Mouse (Mus musculus) CH12.LX (cell line): ENCODE data around the gene Sdf4. TPM values are rescaled to one million over a fixed set of nuclear protein-coding genes. Genes with fewer than 3 reads are reported as not detected.

Source experiments
- DNase-seq: peaks from one replicate; pipeline ENCODE4 v3.0.0-alpha.2; 2013; ENCODE audit errors: extremely low read depth
- H3K27ac ChIP-seq: 2 replicates; pipeline ENCODE4 v1.5.1; 2012; ENCODE audit warnings: low read depth, mild to moderate bottlenecking, control low read depth, moderate library complexity; ENCODE audit not compliant: insufficient read depth
- H3K27me3 ChIP-seq: replicated peaks from 2 replicates; pipeline ENCODE3; 2012; ENCODE audit warnings: inconsistent platforms
- H3K36me3 ChIP-seq, 2 experiments: replicated peaks in 1 of 2; 2 replicates each; pipeline versions ENCODE3 to v1.6.1; 2012; ENCODE audit warnings: inconsistent platforms in 1 of 2, low read length in 1 of 2, mild to moderate bottlenecking in 1 of 2, mixed read lengths in 1 of 2, moderate library complexity in 1 of 2; ENCODE audit not compliant: control insufficient read depth in 1 of 2, insufficient read depth in 1 of 2
- H3K4me1 ChIP-seq, 2 experiments: 2 replicates each; pipeline ENCODE4 v1.6.1; 2012; ENCODE audit warnings: inconsistent platforms in 1 of 2, moderate library complexity in 1 of 2; ENCODE audit not compliant: insufficient read depth in 2 of 2, control insufficient read depth in 1 of 2
- H3K4me2 ChIP-seq: 2 replicates; pipeline ENCODE4 v1.6.1; 2012; ENCODE audit warnings: low read depth, mild to moderate bottlenecking, control low read depth; ENCODE audit not compliant: poor library complexity, insufficient read depth, severe bottlenecking
- H3K4me3 ChIP-seq, 3 experiments: fragments of 150-350 bp in 1 of 3; sonication (generic) in 1 of 3; replicated peaks in 1 of 3; 2 replicates each; pipeline versions ENCODE3 to v1.5.1; 2011 to 2012; ENCODE audit warnings: low read depth in 2 of 3, low read length in 2 of 3, mild to moderate bottlenecking in 2 of 3, moderate library complexity in 2 of 3, control low read depth in 1 of 3, improper control_type of control experiment in 1 of 3, inconsistent platforms in 1 of 3, mixed read lengths in 1 of 3; ENCODE audit not compliant: poor library complexity in 1 of 3
- H3K79me2 ChIP-seq: replicated peaks from 2 replicates; pipeline ENCODE4 v1.6.1; 2012; ENCODE audit warnings: mild to moderate bottlenecking, moderate library complexity; ENCODE audit not compliant: control insufficient read depth, poor library complexity, insufficient read depth, severe bottlenecking; ENCODE audit errors: extremely low read depth
- H3K9ac ChIP-seq: 2 replicates; pipeline ENCODE4 v1.6.1; 2012; ENCODE audit warnings: low read depth, mild to moderate bottlenecking, control low read depth, moderate library complexity; ENCODE audit not compliant: insufficient read depth
- H3K9me3 ChIP-seq: replicated peaks from 2 replicates; pipeline ENCODE3; 2012; ENCODE audit warnings: low read length, inconsistent platforms, mixed read lengths
- BHLHE40 ChIP-seq: IDR thresholded peaks from 2 replicates; pipeline ENCODE4 v1.6.1; 2011; ENCODE audit warnings: mild to moderate bottlenecking, low read depth, low read length, improper control_type of control experiment
- CHD1 ChIP-seq: IDR thresholded peaks from 2 replicates; pipeline ENCODE4 v1.6.1; 2012; ENCODE audit warnings: low read depth, low read length, improper control_type of control experiment, inconsistent platforms
- CHD2 ChIP-seq: IDR thresholded peaks from 2 replicates; pipeline ENCODE4 v1.6.1; 2011; ENCODE audit warnings: low read length, improper control_type of control experiment
- CTCF ChIP-seq, 2 experiments: IDR thresholded peaks in 1 of 2; conservative IDR thresholded peaks in 1 of 2; 2 replicates each; pipeline ENCODE4 v1.5.1; 2011 to 2012; ENCODE audit warnings: low read depth in 2 of 2, low read length in 2 of 2, improper control_type of control experiment in 1 of 2, inconsistent platforms in 1 of 2, mild to moderate bottlenecking in 1 of 2, moderate library complexity in 1 of 2
- E2F4 ChIP-seq: IDR thresholded peaks from 2 replicates; pipeline ENCODE4 v1.6.1; 2011; ENCODE audit warnings: low read depth, low read length, improper control_type of control experiment; ENCODE audit not compliant: insufficient replicate concordance
- HCFC1 ChIP-seq: IDR thresholded peaks from 2 replicates; pipeline ENCODE4 v1.6.1; 2012; ENCODE audit warnings: low read depth, mild to moderate bottlenecking, inconsistent platforms, low read length, improper control_type of control experiment
- IRF4 ChIP-seq: IDR thresholded peaks from 2 replicates; pipeline ENCODE4 v1.6.1; 2014; ENCODE audit warnings: low read depth, mild to moderate bottlenecking, inconsistent platforms, low read length, improper control_type of control experiment
- JUND ChIP-seq: conservative IDR thresholded peaks from 2 replicates; pipeline ENCODE4 v1.6.1; 2011; ENCODE audit warnings: low read depth, low read length, improper control_type of control experiment
- MXI1 ChIP-seq: IDR thresholded peaks from 2 replicates; pipeline ENCODE4 v1.6.1; 2011; ENCODE audit warnings: mild to moderate bottlenecking, low read depth, low read length, improper control_type of control experiment
- MYC ChIP-seq: IDR thresholded peaks from 2 replicates; pipeline ENCODE4 v1.6.1; 2011; ENCODE audit warnings: low read depth, mild to moderate bottlenecking, improper control_type of control experiment, low read length
- PAX5 ChIP-seq: IDR thresholded peaks from 2 replicates; pipeline ENCODE4 v1.6.1; 2012; ENCODE audit warnings: low read length, inconsistent platforms, mixed read lengths
- POLR2A ChIP-seq: IDR thresholded peaks from 2 replicates; pipeline ENCODE4 v1.6.1; 2011; ENCODE audit warnings: low read depth, mild to moderate bottlenecking, improper control_type of control experiment, low read length
- POLR2AphosphoS2 ChIP-seq: IDR thresholded peaks from 2 replicates; pipeline ENCODE4 v1.6.1; 2011; ENCODE audit warnings: low read depth, low read length, improper control_type of control experiment
- TBP ChIP-seq: conservative IDR thresholded peaks from 2 replicates; pipeline ENCODE4 v1.6.1; 2011; ENCODE audit warnings: low read depth, low read length, improper control_type of control experiment
- TCF12 ChIP-seq: IDR thresholded peaks from 2 replicates; pipeline ENCODE4 v1.6.1; 2014; ENCODE audit warnings: low read depth, mild to moderate bottlenecking, inconsistent platforms, low read length, improper control_type of control experiment
- ZMIZ1 ChIP-seq: IDR thresholded peaks from 2 replicates; pipeline ENCODE4 v1.6.1; 2012; ENCODE audit warnings: low read depth, mild to moderate bottlenecking, inconsistent platforms, low read length, improper control_type of control experiment
- dilution Hi-C: fragments of 300-500 bp; cut with MboI; formaldehyde crosslinking; loops from 2 replicates; pipeline ENCODE4 v1.14.3; 2020; ENCODE audit warnings: low sequenced_read_pairs; ENCODE audit not compliant: extremely low pct_unique_long_range_greater_than_20kb, extremely low pct_ligation_motif_present
- in situ Hi-C: fragments of 300-500 bp; cut with MboI; formaldehyde crosslinking; loops from 3 replicates; pipeline ENCODE4 v1.14.3; 2019; ENCODE audit warnings: low sequenced_read_pairs, low pct_ligation_motif_present, low pct_unique_long_range_greater_than_20kb, mixed read lengths
- polyA plus RNA-seq: library from polyadenylated mRNA; unstranded; fragments of >175 nt; gene quantifications from 2 replicates; pipeline ENCODE4 v1.2.1, GENCODE M21; 2012; ENCODE audit warnings: low read depth; ENCODE audit not compliant: insufficient read length
- total RNA-seq, 2 experiments: library from RNA; depleted of rRNA; stranded (reverse); fragments of 300-350 nt in 1 of 2; fragments of >200 nt in 1 of 2; gene quantifications; 2 replicates each; pipeline ENCODE4 v1.2.3; 2012 to 2014

Gene Sdf4
- total and polyA plus RNA-seq, 3 experiments: 167 to 211 (median 210) TPM

- Histone ChIP-seq H3K27ac (no peak overlapping the region), H3K4me3 (no peak overlapping the region), H3K4me2 (no peak overlapping the region), H3K9ac (no peak overlapping the region), H3K79me2 (no peaks in the 10 kb centered on the region), H3K9me3 (no peaks in the 10 kb centered on the region), H3K36me3 (peaks cover 7 to 25% of the 10 kb centered on the region in 2 experiments), H3K27me3 (no peaks in the 10 kb centered on the region), H3K4me1 (peaks cover 17 to 67% of the 10 kb centered on the region in 2 experiments)
- dilution Hi-C loops (no loop called here), in situ Hi-C loops (no loop called here)
- TF ChIP-seq MYC: no peak
- TF ChIP-seq POLR2AphosphoS2: no peak
- no peak for TF ChIP-seq TBP
- TF ChIP-seq CTCF (conservative IDR thresholded peaks at IDR 0.05 in 1 of 2, IDR thresholded peaks at IDR 0.05 in 1 of 2; ENCODE audit: low read depth in 2 of 2, low read length in 2 of 2): no peak
- TF ChIP-seq ZMIZ1: no peak
- TF ChIP-seq CHD1: no peak
- TF ChIP-seq CHD2: no peak
- no peak for TF ChIP-seq IRF4
- TF ChIP-seq E2F4: no peak
- TF ChIP-seq TCF12: no peak
- TF ChIP-seq JUND: no peak
- no peak for TF ChIP-seq BHLHE40
- no peak for DNase-seq
These were observed 30.8 kb downstream of the Sdf4 start for GRCm38 (mm10) chr4:156023520-156023919.

- no peak overlapping the region for H3K9ac ChIP-seq
- no peaks in the 10 kb centered on the region for H3K9me3 ChIP-seq
- no peak for DNase-seq
- in situ Hi-C loops (no loop called here), dilution Hi-C loops (no loop called here)
- H3K4me1 ChIP-seq: peaks cover 17 to 67% of the 10 kb centered on the region in 2 experiments
- H3K27me3 ChIP-seq: no peaks in the 10 kb centered on the region
- peaks cover 9 to 31% of the 10 kb centered on the region in 2 experiments for H3K36me3 ChIP-seq
- no peak overlapping the region for H3K4me2 ChIP-seq
- no peak for TF ChIP-seq HCFC1
- TF ChIP-seq MYC: no peak
- no peak for TF ChIP-seq MXI1
- TF ChIP-seq CTCF (conservative IDR thresholded peaks at IDR 0.05 in 1 of 2, IDR thresholded peaks at IDR 0.05 in 1 of 2; ENCODE audit: low read depth in 2 of 2, low read length in 2 of 2): no peak
- TF ChIP-seq PAX5: no peak
- TF ChIP-seq POLR2A: no peak
- TF ChIP-seq E2F4: no peak
- H3K27ac ChIP-seq: no peak overlapping the region
- H3K4me3 ChIP-seq: no peak overlapping the region
- no peaks in the 10 kb centered on the region for H3K79me2 ChIP-seq
These were observed 31.5 kb downstream of the Sdf4 start for GRCm38 (mm10) chr4:156024184-156024583.
